Mouse (Mus musculus): ENCODE measurements around the gene Rftn1. TPM values are rescaled to one million over a fixed set of nuclear protein-coding genes. Genes with fewer than 3 reads are reported as not detected.

Rftn1 gene
- polyA plus RNA-seq, 1 experiment from 2014 or later, result 13.9 TPM

- Histone ChIP-seq H3K4me3 (ENCODE audit: low read length) (no peak overlapping the region), H3K36me3 (ENCODE audit: insufficient read depth, low read length) (no peaks in the 10 kb centered on the region), H3K4me1 (ENCODE audit: insufficient read depth, low read length) (no peaks in the 10 kb centered on the region), H3K27ac (ENCODE audit: low read length) (no peak overlapping the region), H3K27me3 (ENCODE audit: insufficient read depth, low read length) (no peaks in the 10 kb centered on the region), H3K4me2 (replicated peaks; ENCODE audit: low read depth, low read length) (no peak overlapping the region), H3K9ac (replicated peaks; ENCODE audit: low read length) (no peak overlapping the region), H3K9me3 (ENCODE audit: low read length) (peaks cover 3% of the 10 kb centered on the region; the same call in 1 of the 2 replicates)
- ATAC-seq (ENCODE audit: low FRiP score, low TSS enrichment), result no peak
These were observed 219.4 kb downstream of the Rftn1 start for GRCm38 (mm10) chr17:49971057-49971456.

GRCm38 (mm10) chr17:49968467-49969207 is 221.8 kb downstream of the Rftn1 start:
- no peak overlapping the region for H3K9ac ChIP-seq (replicated peaks; ENCODE audit: low read length)
- H3K9me3 ChIP-seq (ENCODE audit: low read length), result peaks cover 3% of the 10 kb centered on the region; the same call in 1 of the 2 replicates
- ATAC-seq (ENCODE audit: low FRiP score, low TSS enrichment), result peak; percentile 65; the same call in 1 of the 2 replicates
- no peaks in the 10 kb centered on the region for H3K36me3 ChIP-seq (ENCODE audit: insufficient read depth, low read length)
- H3K27me3 ChIP-seq (ENCODE audit: insufficient read depth, low read length), result no peaks in the 10 kb centered on the region
- H3K27ac ChIP-seq (ENCODE audit: low read length), result no peak overlapping the region
- no peaks in the 10 kb centered on the region for H3K4me1 ChIP-seq (ENCODE audit: insufficient read depth, low read length)
- no peak overlapping the region for H3K4me2 ChIP-seq (replicated peaks; ENCODE audit: low read depth, low read length)
- no peak overlapping the region for H3K4me3 ChIP-seq (ENCODE audit: low read length)
- 67% methylated on average over 9 of the region's 9 CpGs for WGBS

- Histone ChIP-seq H3K9me3 (ENCODE audit: low read length) (peaks cover 3% of the 10 kb centered on the region; the same call in 1 of the 2 replicates), H3K4me2 (replicated peaks; ENCODE audit: low read depth, low read length) (no peak overlapping the region), H3K4me1 (ENCODE audit: insufficient read depth, low read length) (no peaks in the 10 kb centered on the region), H3K27me3 (ENCODE audit: insufficient read depth, low read length) (no peaks in the 10 kb centered on the region), H3K4me3 (ENCODE audit: low read length) (no peak overlapping the region), H3K36me3 (ENCODE audit: insufficient read depth, low read length) (no peaks in the 10 kb centered on the region), H3K9ac (replicated peaks; ENCODE audit: low read length) (no peak overlapping the region), H3K27ac (ENCODE audit: low read length) (no peak overlapping the region)
- ATAC-seq (ENCODE audit: low FRiP score, low TSS enrichment), result no peak
- 87% methylated on average over 17 of the region's 17 CpGs for whole genome bisulfite sequencing
These were observed 224.4 kb downstream of the Rftn1 start for GRCm38 (mm10) chr17:49965846-49966762.

- no peaks in the 10 kb centered on the region for H3K27me3 ChIP-seq (ENCODE audit: insufficient read depth, low read length)
These were observed 225.4 kb downstream of the Rftn1 start for GRCm38 (mm10) chr17:49965035-49965434.

GRCm38 (mm10) chr17:49964471-49964870 is 226.0 kb downstream of the Rftn1 start:
- 92% methylated on average over 6 of the region's 6 CpGs for WGBS
- no peaks in the 10 kb centered on the region for H3K9me3 ChIP-seq (ENCODE audit: low read length)
- no peaks in the 10 kb centered on the region for H3K36me3 ChIP-seq (ENCODE audit: insufficient read depth, low read length)
- ATAC-seq (ENCODE audit: low FRiP score, low TSS enrichment), result no peak
- H3K4me1 ChIP-seq (ENCODE audit: insufficient read depth, low read length), result no peaks in the 10 kb centered on the region
- no peak overlapping the region for H3K9ac ChIP-seq (replicated peaks; ENCODE audit: low read length)
- no peak overlapping the region for H3K4me2 ChIP-seq (replicated peaks; ENCODE audit: low read depth, low read length)
- no peak overlapping the region for H3K27ac ChIP-seq (ENCODE audit: low read length)
- no peaks in the 10 kb centered on the region for H3K27me3 ChIP-seq (ENCODE audit: insufficient read depth, low read length)
- H3K4me3 ChIP-seq (ENCODE audit: low read length), result no peak overlapping the region

More at GRCm38 (mm10) chr17:49965035-49965434, 225.4 kb downstream of the Rftn1 start:
- H3K9ac ChIP-seq (replicated peaks; ENCODE audit: low read length), result no peak overlapping the region
- H3K4me1 ChIP-seq (ENCODE audit: insufficient read depth, low read length), result no peaks in the 10 kb centered on the region
- WGBS, result 77% methylated on average over 7 of the region's 7 CpGs
- no peak overlapping the region for H3K4me2 ChIP-seq (replicated peaks; ENCODE audit: low read depth, low read length)
- no peaks in the 10 kb centered on the region for H3K9me3 ChIP-seq (ENCODE audit: low read length)
- H3K27ac ChIP-seq (ENCODE audit: low read length), result no peak overlapping the region
- no peaks in the 10 kb centered on the region for H3K36me3 ChIP-seq (ENCODE audit: insufficient read depth, low read length)
- no peak for ATAC-seq (ENCODE audit: low FRiP score, low TSS enrichment)
- no peak overlapping the region for H3K4me3 ChIP-seq (ENCODE audit: low read length)

- no peak overlapping the region for H3K27ac ChIP-seq (ENCODE audit: low read length)
- H3K27me3 ChIP-seq (ENCODE audit: insufficient read depth, low read length), result no peaks in the 10 kb centered on the region
- H3K9ac ChIP-seq (replicated peaks; ENCODE audit: low read length), result no peak overlapping the region
- H3K4me3 ChIP-seq (ENCODE audit: low read length), result no peak overlapping the region
- no peaks in the 10 kb centered on the region for H3K36me3 ChIP-seq (ENCODE audit: insufficient read depth, low read length)
- H3K9me3 ChIP-seq (ENCODE audit: low read length), result no peaks in the 10 kb centered on the region
- no peaks in the 10 kb centered on the region for H3K4me1 ChIP-seq (ENCODE audit: insufficient read depth, low read length)
- no peak overlapping the region for H3K4me2 ChIP-seq (replicated peaks; ENCODE audit: low read depth, low read length)
- no peak for ATAC-seq (ENCODE audit: low FRiP score, low TSS enrichment)
These were observed 231.5 kb downstream of the Rftn1 start for GRCm38 (mm10) chr17:49959021-49959420.

GRCm38 (mm10) chr17:49951856-49952607 is 238.4 kb downstream of the Rftn1 start:
- no peaks in the 10 kb centered on the region for H3K4me1 ChIP-seq (ENCODE audit: insufficient read depth, low read length)
- WGBS, result 42% methylated on average over 22 of the region's 22 CpGs
- peak overlapping the region; percentile 15; the same call in 1 of the 2 replicates for H3K4me3 ChIP-seq (ENCODE audit: low read length)
- peak overlapping the region; percentile 47 for H3K4me2 ChIP-seq (replicated peaks; ENCODE audit: low read depth, low read length)
- H3K27me3 ChIP-seq (ENCODE audit: insufficient read depth, low read length), result no peaks in the 10 kb centered on the region
- H3K36me3 ChIP-seq (ENCODE audit: insufficient read depth, low read length), result no peaks in the 10 kb centered on the region
- H3K27ac ChIP-seq (ENCODE audit: low read length), result peak overlapping the region; percentile 41; the same call in 1 of the 2 replicates
- ATAC-seq (ENCODE audit: low FRiP score, low TSS enrichment), result peak; percentile 67; the same call in 1 of the 2 replicates
- no peaks in the 10 kb centered on the region for H3K9me3 ChIP-seq (ENCODE audit: low read length)
- H3K9ac ChIP-seq (replicated peaks; ENCODE audit: low read length), result peak overlapping the region; percentile 8; the same call in 1 of the 2 replicates

GRCm38 (mm10) chr17:49951491-49951855 is 239.0 kb downstream of the Rftn1 start:
- Histone ChIP-seq H3K4me2 (replicated peaks; ENCODE audit: low read depth, low read length) (peak overlapping the region; percentile 47), H3K9me3 (ENCODE audit: low read length) (no peaks in the 10 kb centered on the region), H3K4me3 (ENCODE audit: low read length) (peak overlapping the region; percentile 15; the same call in 1 of the 2 replicates), H3K4me1 (ENCODE audit: insufficient read depth, low read length) (no peaks in the 10 kb centered on the region), H3K27ac (ENCODE audit: low read length) (peak overlapping the region; percentile 41; the same call in 1 of the 2 replicates), H3K36me3 (ENCODE audit: insufficient read depth, low read length) (no peaks in the 10 kb centered on the region), H3K27me3 (ENCODE audit: insufficient read depth, low read length) (no peaks in the 10 kb centered on the region), H3K9ac (replicated peaks; ENCODE audit: low read length) (no peak overlapping the region)
- 11% methylated on average over 7 of the region's 7 CpGs for WGBS
- no peak; the same call in 1 of the 2 replicates for ATAC-seq (ENCODE audit: low FRiP score, low TSS enrichment)

- H3K4me2 ChIP-seq (replicated peaks; ENCODE audit: low read depth, low read length), result no peak overlapping the region
- no peaks in the 10 kb centered on the region for H3K27me3 ChIP-seq (ENCODE audit: insufficient read depth, low read length)
- no peaks in the 10 kb centered on the region for H3K36me3 ChIP-seq (ENCODE audit: insufficient read depth, low read length)
- no peak overlapping the region for H3K9ac ChIP-seq (replicated peaks; ENCODE audit: low read length)
- H3K4me3 ChIP-seq (ENCODE audit: low read length), result no peak overlapping the region
- H3K27ac ChIP-seq (ENCODE audit: low read length), result no peak overlapping the region
- H3K9me3 ChIP-seq (ENCODE audit: low read length), result 0 out of 2 replicates have a peak, but pooled peaks cover 5% of the 10 kb centered on the region
- H3K4me1 ChIP-seq (ENCODE audit: insufficient read depth, low read length), result no peaks in the 10 kb centered on the region
- 62% methylated on average over 6 of the region's 6 CpGs for WGBS
- ATAC-seq (ENCODE audit: low FRiP score, low TSS enrichment), result no peak
These were observed 247.8 kb downstream of the Rftn1 start for GRCm38 (mm10) chr17:49942674-49943073.

All from kidney, embryonic 16.5 days (tissue).